Mouse (Mus musculus) left cerebral cortex, postnatal 36 days (tissue): ENCODE results near the gene Mob3c. TPM values are rescaled to one million over a fixed set of nuclear protein-coding genes. Genes with fewer than 3 reads are reported as not detected.

Experiments used
- DNase-seq, 2 experiments: peaks; one replicate each; pipeline ENCODE4 v3.0.0; 2021 to 2022; ENCODE audit warnings: low spot score in 2 of 2, mixed read lengths in 1 of 2
- intact Hi-C: fragments of 180-260 bp; cut with DNase I; formaldehyde crosslinking; loops from one replicate; pipeline ENCODE4 v1.15.1; 2025
- total RNA-seq, 2 experiments: library from RNA; stranded (reverse); gene quantifications; 2 replicates each; pipeline ENCODE4 v1.2.3; 2021

Mob3c gene
- total RNA-seq, 2 experiments from 2014 or later: 3.6 to 4.6 TPM

GRCm38 (mm10) chr4:115863880-115864279, 36.0 kb downstream of the Mob3c start:
- intact Hi-C loops: no loop called here
- DNase-seq: no peak

- DNase-seq: no peak
- intact Hi-C loops: no loop called here
These were observed 41.8 kb downstream of the Mob3c start for GRCm38 (mm10) chr4:115869512-115870210.

- intact Hi-C loops: no loop called here
- DNase-seq: no peak
These were observed 45.3 kb downstream of the Mob3c start for GRCm38 (mm10) chr4:115873231-115873630.

- no peak for DNase-seq
- intact Hi-C loops: no loop called here
These were observed 50.4 kb downstream of the Mob3c start for GRCm38 (mm10) chr4:115878216-115878678.

- no peak for DNase-seq
- intact Hi-C loops: no loop called here
These were observed 50.9 kb downstream of the Mob3c start for GRCm38 (mm10) chr4:115878828-115879227.

GRCm38 (mm10) chr4:115881183-115881582, 53.3 kb downstream of the Mob3c start:
- intact Hi-C loops: no loop called here

GRCm38 (mm10) chr4:115882195-115882594, 54.3 kb downstream of the Mob3c start:
- DNase-seq: no peak
- intact Hi-C loops: no loop called here

More at GRCm38 (mm10) chr4:115881183-115881582, 53.3 kb downstream of the Mob3c start:
- DNase-seq: no peak

- DNase-seq: no peak
- intact Hi-C loops: no loop called here
These were observed 56.1 kb downstream of the Mob3c start, which contains the start of gene Kncn for GRCm38 (mm10) chr4:115884022-115884421. Gene Kncn (plus strand): TSS chr4:115884400.

Other genes starting within 250 kb of the Mob3c start
- not detected for gene Cyp4a32, start 227.1 kb upstream of the Mob3c start, total RNA-seq
- 1 to 10 TPM; 1.7 to 1.8 TPM for gene Cyp4b1, start 180.4 kb upstream of the Mob3c start, total RNA-seq
- 10 to 100 TPM; 52.1 to 55.5 TPM for gene Efcab14, start 90.3 kb upstream of the Mob3c start, total RNA-seq
- 1 to 10 TPM in 1 of 2 experiments, under 1 TPM in 1; 0.88 to 1.1 TPM for gene Tex38, start 47.1 kb upstream of the Mob3c start, total RNA-seq
- gene Atpaf1, start 43.3 kb upstream of the Mob3c start, total RNA-seq: 10 to 100 TPM; 64.5 to 68.2 TPM
- gene Mknk1, start 11.1 kb downstream of the Mob3c start, total RNA-seq: 10 to 100 TPM; 32.6 to 40.7 TPM
- gene Kncn, start 56.3 kb downstream of the Mob3c start, total RNA-seq: under 1 TPM in 1 of 2 experiments, not detected in 1; 0.54 TPM
- under 1 TPM in 1 of 2 experiments, not detected in 1; 0.41 TPM for gene 6430628N08Rik, start 62.6 kb downstream of the Mob3c start, total RNA-seq
- not detected for gene Dmbx1, start 111.8 kb downstream of the Mob3c start, total RNA-seq
- gene Faah, start 189.8 kb downstream of the Mob3c start, total RNA-seq: 10 to 100 TPM; 93.9 to 96.0 TPM
- 10 to 100 TPM in 1 of 2 experiments, 1 to 10 TPM in 1; 9.0 to 11.0 TPM for gene Nsun4, start 225.8 kb downstream of the Mob3c start, total RNA-seq
- gene Uqcrh, start 247.0 kb downstream of the Mob3c start, total RNA-seq: 100 to 1,000 TPM; 411 to 431 TPM
- 10 to 100 TPM; 42.3 to 43.7 TPM for gene Lrrc41, start 247.2 kb downstream of the Mob3c start, total RNA-seq